Mouse (Mus musculus) lung, adult 2 months (tissue): ENCODE measurements around the gene Lrrc27. TPM values are rescaled to one million over a fixed set of nuclear protein-coding genes. Genes with fewer than 3 reads are reported as not detected.
A peak's percentile ranks its signal among the peaks of the same experiment; 100 is the strongest.

Experiments
- DNase-seq: peaks from one replicate; pipeline ENCODE4 v3.0.0; 2022
- H3K4me1 ChIP-seq: fragments of 200-500 bp; 2 replicates; pipeline ENCODE4 v1.6.1; 2011; ENCODE audit warnings: low read length; ENCODE audit not compliant: control insufficient read depth, insufficient read depth
- H3K4me3 ChIP-seq: fragments of 200-500 bp; replicated peaks from 2 replicates; pipeline ENCODE3; 2011; ENCODE audit warnings: low read depth, mild to moderate bottlenecking, control low read depth, low read length; ENCODE audit errors: extremely low read depth
- CTCF ChIP-seq: fragments of 200-500 bp; IDR thresholded peaks from 2 replicates; pipeline ENCODE4 v1.5.1; 2011; ENCODE audit warnings: mild to moderate bottlenecking, low read length, control low read depth; ENCODE audit not compliant: insufficient read depth
- POLR2A ChIP-seq: fragments of 200-500 bp; IDR thresholded peaks from 2 replicates; pipeline ENCODE4 v1.6.1; 2011; ENCODE audit warnings: low read depth, mild to moderate bottlenecking, control low read depth, low read length, borderline replicate concordance; ENCODE audit errors: extremely low read depth
- WGBS: fragments of 180-500 bp; shearing (Covaris S2); methylation state at CpG from one replicate; pipeline ENCODE4 v1.1.7; 2018; 5-methylcytosine and 5-hydroxymethylcytosine counted together
- polyA plus RNA-seq: library from polyadenylated mRNA; depleted of rRNA; stranded (reverse); fragments of >200 nt; gene quantifications from 2 replicates; pipeline ENCODE4 v1.2.3, GENCODE M21; 2012; rRNA removed

The Lrrc27 gene
- 3.7 and 6.9 TPM in 2 replicates for polyA plus RNA-seq

DNA sequence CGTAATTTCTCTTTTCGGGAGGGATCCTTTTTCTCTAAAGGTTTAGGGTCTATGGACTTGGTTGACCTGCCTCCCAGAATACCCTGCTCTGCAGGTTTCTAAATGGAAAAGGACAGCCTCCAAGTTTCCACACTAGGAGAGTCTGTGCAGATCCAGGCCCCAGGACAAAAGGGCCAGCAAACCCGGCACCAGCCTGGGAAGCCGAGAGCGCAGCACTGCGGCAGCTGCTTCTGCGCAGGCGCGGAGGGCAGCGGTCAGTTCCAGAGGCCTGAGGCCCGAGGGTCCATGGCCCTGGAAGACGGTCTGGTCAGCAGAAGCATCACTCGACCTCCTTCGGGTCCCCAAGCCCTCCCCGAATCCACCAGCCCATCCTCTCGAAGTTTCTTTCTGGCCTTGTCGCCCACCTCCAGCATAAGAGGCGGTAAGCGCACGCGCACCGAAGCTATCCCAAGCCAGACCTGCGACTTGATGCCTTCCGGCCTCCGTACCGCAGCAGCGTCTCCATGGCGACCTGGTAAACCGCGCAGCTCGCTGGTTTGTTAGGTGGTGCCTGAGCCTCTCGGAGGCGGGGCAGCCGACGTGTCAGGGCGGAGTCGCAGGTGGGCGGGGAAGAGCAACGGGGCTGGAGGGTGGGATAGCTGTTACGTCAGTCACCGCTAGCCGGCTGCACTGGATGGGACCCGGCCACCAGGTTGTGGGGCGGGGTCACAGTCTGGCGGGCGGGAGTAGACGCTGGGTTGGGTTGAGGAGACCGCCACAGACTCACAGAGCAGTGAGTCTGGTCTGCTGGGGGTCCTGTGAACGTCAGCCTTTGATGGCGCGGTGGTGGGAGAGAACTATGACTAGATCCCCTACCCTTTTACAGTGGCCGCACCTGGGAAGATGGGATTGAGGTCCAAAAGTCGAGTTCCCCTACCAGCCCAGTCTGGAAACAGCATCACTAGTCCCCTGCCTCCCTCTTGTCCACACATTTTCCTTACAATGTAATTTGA, at the start of gene Lrrc27, which contains the start of gene Stk32c:
Lrrc27 (plus strand) TSS at position 235 of the 992 bp plus-strand sequence.
Stk32c (minus strand) TSS at position 554 of the 992 bp plus-strand sequence.
- H3K4me1 ChIP-seq = 0 out of 2 replicates have a peak, but pooled peaks cover 2% of the 10 kb centered on the region
- WGBS = 3% methylated on average over 53 of the region's 53 CpGs
- DNase-seq = peak; percentile 98
- TF ChIP-seq POLR2A = peak; percentile 66; the same call in 1 of the 2 replicates
- TF ChIP-seq CTCF = no peak
- H3K4me3 ChIP-seq = peak within 1 kb of the TSS; percentile 77

DNA sequence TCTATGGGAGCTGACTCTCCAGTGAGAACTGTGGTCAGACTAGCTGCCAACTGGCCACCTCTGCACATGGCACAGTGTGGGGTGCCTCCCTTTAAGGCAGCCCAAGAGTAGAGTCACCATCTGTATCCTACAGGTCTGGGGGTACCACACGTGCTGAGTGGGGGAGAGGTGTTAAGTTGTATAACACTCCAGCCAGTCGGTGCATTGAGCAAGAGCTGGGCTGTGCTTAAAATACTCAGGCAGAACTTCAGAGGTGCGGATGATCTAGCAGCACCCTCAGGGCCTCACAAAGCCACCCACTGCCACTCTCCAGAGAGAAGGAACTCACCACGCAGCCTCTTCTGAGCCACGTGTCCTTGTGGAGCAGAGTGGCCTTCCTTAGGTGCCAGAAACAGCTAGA, 48.4 kb upstream of the Lrrc27 start:
- 62% methylated on average over 5 of the region's 5 CpGs for WGBS
- TF ChIP-seq POLR2A (no peak), CTCF (no peak)
- H3K4me1 ChIP-seq = no peaks in the 10 kb centered on the region
- DNase-seq = no peak
- no peak overlapping the region for H3K4me3 ChIP-seq

DNA sequence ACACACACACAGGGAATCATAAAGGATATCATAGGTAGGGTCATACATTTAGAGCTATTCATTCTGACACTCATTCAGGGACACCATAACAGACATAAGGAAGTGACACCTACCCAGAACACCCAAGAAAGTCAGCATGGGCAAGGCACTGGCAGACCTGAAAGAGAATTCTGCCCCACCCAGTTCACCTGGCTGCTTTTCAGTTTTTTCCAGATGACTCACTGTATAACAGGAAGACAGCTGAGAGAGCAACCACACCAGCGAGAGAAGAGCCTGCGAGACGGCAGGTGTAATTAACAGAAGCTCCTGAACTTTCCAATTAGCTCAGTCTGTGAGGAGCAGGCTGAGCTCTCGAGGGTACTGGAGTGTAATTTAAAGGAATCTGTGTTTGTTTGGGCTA, 43.6 kb upstream of the Lrrc27 start:
- Histone ChIP-seq H3K4me3 (no peak overlapping the region), H3K4me1 (no peaks in the 10 kb centered on the region)
- TF ChIP-seq POLR2A (no peak), CTCF (no peak)
- no peak for DNase-seq
- WGBS = 61% methylated on average over 4 of the region's 4 CpGs

DNA sequence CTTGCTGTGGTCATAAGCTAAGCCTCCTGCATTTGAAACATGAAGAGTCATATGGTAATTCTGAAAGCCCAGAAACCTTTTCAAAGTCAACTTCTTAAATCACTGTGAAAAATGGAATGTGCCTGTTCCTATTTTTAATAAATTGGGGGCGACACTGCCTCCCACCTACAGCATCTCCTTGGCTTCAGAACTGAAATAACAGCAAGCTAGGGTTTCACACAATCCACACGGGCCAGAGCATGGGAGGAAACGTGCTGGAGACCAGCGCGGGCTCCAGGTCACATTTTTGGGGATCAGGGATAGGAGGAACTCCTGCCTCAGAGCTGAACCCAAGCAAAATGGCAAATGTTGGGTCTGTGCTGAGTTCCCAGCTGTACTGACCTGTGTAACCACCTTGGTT, 33.5 kb upstream of the Lrrc27 start:
- TF ChIP-seq POLR2A (no peak), CTCF (no peak)
- WGBS = 79% methylated on average over 5 of the region's 5 CpGs

DNA sequence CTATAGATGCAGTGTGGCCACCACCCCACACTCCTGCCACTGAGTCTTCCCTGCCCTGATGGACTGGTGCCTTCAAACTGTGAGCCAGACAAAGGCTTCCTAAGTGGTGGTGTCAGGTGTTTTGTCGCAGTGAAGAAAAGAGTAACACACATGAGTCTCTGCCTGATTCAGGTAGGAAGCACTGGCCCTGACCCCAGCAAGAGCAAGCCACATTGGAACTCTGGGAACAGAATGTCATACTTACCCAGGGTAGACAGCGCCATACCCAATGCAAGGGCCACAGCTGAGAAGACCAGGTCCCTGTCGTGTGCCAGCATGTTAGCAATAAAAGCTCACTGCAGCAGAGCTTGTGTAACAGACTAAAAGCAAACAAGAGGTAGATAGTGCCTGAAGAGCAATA, 32.7 kb upstream of the Lrrc27 start:
- no peak overlapping the region for H3K4me3 ChIP-seq
- DNase-seq = no peak
- TF ChIP-seq POLR2A = no peak
- no peak for TF ChIP-seq CTCF
- no peaks in the 10 kb centered on the region for H3K4me1 ChIP-seq
- WGBS = 91% methylated on average over 3 of the region's 3 CpGs

More for the DNA sequence above, 33.5 kb upstream of the Lrrc27 start:
- H3K4me1 ChIP-seq = no peaks in the 10 kb centered on the region
- DNase-seq = no peak
- H3K4me3 ChIP-seq = no peak overlapping the region

DNA sequence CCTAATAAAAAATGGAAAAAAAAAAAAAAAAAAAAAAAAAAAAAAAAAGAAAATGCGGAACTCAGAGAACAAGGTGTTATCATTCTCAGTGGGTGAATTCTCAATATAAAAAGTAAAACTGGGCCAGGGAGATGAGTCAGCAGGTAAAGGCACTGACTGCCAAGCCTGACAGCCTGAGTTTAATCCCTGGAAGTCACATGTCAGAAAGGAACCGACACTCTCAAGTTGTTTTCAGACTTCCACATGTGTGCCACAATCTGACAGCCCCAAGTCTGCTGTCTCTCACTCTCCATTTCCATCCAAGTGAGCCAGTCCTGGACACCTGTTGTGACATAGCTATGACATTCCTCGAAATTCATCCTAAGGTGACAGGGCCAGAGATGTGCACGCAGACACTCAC, 28.4 kb upstream of the Lrrc27 start:
- 70% methylated on average over 4 of the region's 4 CpGs for WGBS
- no peak overlapping the region for H3K4me3 ChIP-seq
- peaks cover 2% of the 10 kb centered on the region; the same call in 1 of the 2 replicates for H3K4me1 ChIP-seq
- DNase-seq = no peak
- TF ChIP-seq POLR2A = no peak
- TF ChIP-seq CTCF = no peak

DNA sequence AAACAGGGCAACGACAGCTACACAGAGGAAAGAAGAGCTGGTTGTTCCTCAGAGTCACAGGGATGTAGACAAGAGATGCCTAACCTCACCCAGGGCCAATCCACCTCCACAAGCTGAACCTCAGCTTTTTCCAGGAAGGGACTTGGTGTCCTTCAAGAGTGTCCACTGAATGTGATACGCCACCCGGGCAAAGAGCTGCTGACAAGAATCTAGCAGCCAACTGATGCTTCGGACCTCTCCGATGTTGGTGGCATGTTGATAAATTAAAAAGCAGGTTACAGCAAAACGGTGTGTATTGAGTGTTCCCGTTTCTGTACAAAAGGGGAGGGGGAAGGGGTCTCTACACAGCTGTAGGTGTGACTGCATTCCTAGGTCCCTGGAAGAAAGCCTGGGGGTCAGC, 27.9 kb upstream of the Lrrc27 start:
- no peak overlapping the region for H3K4me3 ChIP-seq
- TF ChIP-seq POLR2A (no peak), CTCF (no peak)
- WGBS = 76% methylated on average over 7 of the region's 7 CpGs

DNA sequence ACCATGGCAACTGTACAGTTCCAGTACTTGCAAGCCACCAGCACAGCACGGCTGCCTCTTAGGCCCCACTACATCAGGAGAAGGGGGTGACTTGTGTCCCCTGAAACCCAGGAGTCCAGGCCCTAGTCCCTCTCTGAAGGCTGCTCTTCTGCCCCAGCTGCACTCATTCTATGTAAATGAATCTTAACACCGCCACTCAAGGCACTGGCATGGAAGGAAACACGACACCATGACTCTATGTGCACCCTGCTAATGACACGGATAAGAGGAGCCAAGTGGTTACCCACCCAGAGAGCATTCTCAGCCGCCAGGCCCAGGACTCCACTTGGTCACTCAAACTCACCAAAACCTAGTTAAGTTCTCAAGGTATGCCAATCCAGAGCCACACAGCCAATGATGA, 26.8 kb upstream of the Lrrc27 start:
- TF ChIP-seq POLR2A (no peak), CTCF (no peak)
- no peak overlapping the region for H3K4me3 ChIP-seq
- peaks cover 2% of the 10 kb centered on the region; the same call in 1 of the 2 replicates for H3K4me1 ChIP-seq
- 62% methylated on average over 5 of the region's 5 CpGs for WGBS
- no peak for DNase-seq

More for the DNA sequence above, 27.9 kb upstream of the Lrrc27 start:
- DNase-seq = no peak
- peaks cover 2% of the 10 kb centered on the region; the same call in 1 of the 2 replicates for H3K4me1 ChIP-seq

DNA sequence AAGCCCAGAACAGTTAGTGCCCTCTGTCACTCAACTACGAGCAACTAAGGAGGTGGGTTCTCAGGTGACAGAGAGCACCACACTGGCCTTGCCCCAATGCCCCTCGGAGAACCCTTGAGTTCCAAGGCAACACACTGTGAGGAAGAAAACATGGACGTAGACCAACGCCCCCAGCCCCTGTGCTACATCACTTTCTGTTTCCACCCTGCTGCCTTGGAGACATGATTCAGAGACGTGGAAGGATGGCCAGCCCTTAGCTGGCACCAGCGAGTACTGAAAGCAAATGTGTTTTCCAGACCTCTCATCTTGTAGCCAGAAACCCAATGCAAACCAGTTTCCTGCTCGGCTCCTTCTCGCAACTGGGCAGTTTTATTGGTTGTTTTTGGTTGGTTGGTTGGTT, 26.4 kb upstream of the Lrrc27 start:
- no peak overlapping the region for H3K4me3 ChIP-seq
- H3K4me1 ChIP-seq = peaks cover 2% of the 10 kb centered on the region; the same call in 1 of the 2 replicates
- no peak for DNase-seq
- TF ChIP-seq POLR2A (no peak), CTCF (no peak)
- 86% methylated on average over 8 of the region's 8 CpGs for WGBS

DNA sequence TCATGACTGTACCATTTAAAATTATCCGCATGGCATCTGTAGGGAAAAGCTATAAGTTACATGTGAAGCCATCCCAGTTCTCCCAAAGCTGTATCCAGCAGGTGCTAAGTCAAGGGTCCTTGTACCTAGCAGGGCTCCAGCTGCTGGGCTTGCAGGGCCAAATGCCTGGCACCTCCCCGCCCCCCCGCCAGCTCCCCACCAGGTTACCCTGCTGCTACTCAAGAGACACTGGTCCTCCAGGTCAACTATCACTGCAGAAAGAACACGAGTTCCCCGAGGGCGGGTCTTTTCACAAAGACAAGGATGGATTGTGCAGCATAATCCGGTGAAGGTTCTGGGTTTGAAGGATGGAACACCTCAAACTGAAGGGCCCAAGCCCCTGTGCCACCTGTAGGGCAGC, 25.5 kb upstream of the Lrrc27 start:
- 39% methylated on average over 7 of the region's 7 CpGs for WGBS
- H3K4me3 ChIP-seq = no peak overlapping the region
- H3K4me1 ChIP-seq = peaks cover 2% of the 10 kb centered on the region; the same call in 1 of the 2 replicates
- no peak for DNase-seq
- TF ChIP-seq CTCF (no peak), POLR2A (no peak)
